Mouse (Mus musculus) cerebellum, adult 2 months (tissue): ENCODE measurements around the gene Cyp1a1. TPM values are rescaled to one million over a fixed set of nuclear protein-coding genes. Genes with fewer than 3 reads are reported as not detected.

ENCODE experiments used
- DNase-seq, 2 experiments: peaks; one replicate each; pipeline ENCODE4 v3.0.0; 2021
- H3K27ac ChIP-seq: fragments of 200-500 bp; 2 replicates; pipeline ENCODE4 v1.5.1; 2012; ENCODE audit warnings: low read length, control low read depth, inconsistent platforms; ENCODE audit not compliant: insufficient read depth
- H3K27me3 ChIP-seq: fragments of 200-500 bp; 2 replicates; pipeline ENCODE4 v1.6.1; 2012; ENCODE audit warnings: inconsistent platforms, mild to moderate bottlenecking, low read length, moderate library complexity; ENCODE audit not compliant: control insufficient read depth, insufficient read depth
- H3K4me1 ChIP-seq: fragments of 200-500 bp; 2 replicates; pipeline ENCODE4 v1.6.1; 2011; ENCODE audit warnings: low read length; ENCODE audit not compliant: control insufficient read depth, insufficient read depth
- H3K4me3 ChIP-seq: fragments of 200-500 bp; replicated peaks from 2 replicates; pipeline ENCODE3; 2011; ENCODE audit warnings: mild to moderate bottlenecking, low read depth, low read length, control low read depth; ENCODE audit not compliant: insufficient read depth
- CTCF ChIP-seq: fragments of 200-500 bp; IDR thresholded peaks from 2 replicates; pipeline ENCODE4 v1.5.1; 2011; ENCODE audit warnings: low read depth, mild to moderate bottlenecking, control low read depth, low read length, moderate library complexity, borderline replicate concordance; ENCODE audit not compliant: insufficient read depth
- POLR2A ChIP-seq: fragments of 200-500 bp; IDR thresholded peaks from 2 replicates; pipeline ENCODE4 v1.6.1; 2011; ENCODE audit warnings: low read length, control low read depth, borderline replicate concordance; ENCODE audit not compliant: insufficient read depth
- WGBS: fragments of 180-500 bp; shearing (Covaris S2); methylation state at CpG from one replicate; pipeline ENCODE4 v1.1.7; 2018; 5-methylcytosine and 5-hydroxymethylcytosine counted together
- polyA plus RNA-seq: library from polyadenylated mRNA; depleted of rRNA; stranded (reverse); fragments of >200 nt; gene quantifications from 2 replicates; pipeline ENCODE4 v1.2.3, GENCODE M21; 2012

Gene Cyp1a1
- polyA plus RNA-seq, 1 experiment, result 0.10 TPM

DNA sequence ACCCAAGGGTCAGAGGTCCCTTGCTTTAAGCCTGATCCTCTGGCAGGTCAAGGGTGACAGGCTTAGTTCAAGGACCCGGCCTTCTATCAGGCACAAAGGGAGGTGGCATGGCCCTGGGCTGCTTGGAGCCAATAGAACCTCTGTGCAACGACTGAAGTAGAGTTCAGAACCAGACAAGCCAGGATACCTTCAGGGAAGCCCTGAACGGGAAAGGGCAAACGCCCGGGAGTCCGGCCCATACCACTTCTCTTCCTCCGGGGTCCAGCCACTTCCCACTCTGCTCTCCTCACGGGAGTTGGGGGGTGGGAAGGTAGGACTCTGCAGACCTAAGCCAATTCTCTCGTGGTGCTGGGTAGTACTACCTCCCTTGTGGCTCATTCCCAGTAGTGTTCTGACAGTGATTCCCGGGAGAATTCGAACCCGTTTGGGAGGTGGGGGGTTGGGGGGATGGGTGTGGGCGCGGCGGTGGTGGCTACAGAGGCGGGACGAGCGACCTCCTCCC, 43.2 kb upstream of the Cyp1a1 start:
- Histone ChIP-seq H3K27me3 (no peaks in the 10 kb centered on the region), H3K27ac (no peak overlapping the region), H3K4me1 (peaks cover 20% of the 10 kb centered on the region), H3K4me3 (peak overlapping the region; percentile 64)
- DNase-seq, result peak in 1 of 2 experiments; percentile 27
- WGBS, result 2% methylated on average over 18 of the region's 18 CpGs
- TF ChIP-seq CTCF (no peak), POLR2A (no peak)

GRCm38 (mm10) chr9:57644944-57645893, 42.5 kb upstream of the Cyp1a1 start:
- no peaks in the 10 kb centered on the region for H3K27me3 ChIP-seq
- H3K27ac ChIP-seq, result peak overlapping the region; percentile 92; the same call in 1 of the 2 replicates
- H3K4me1 ChIP-seq, result peaks cover 16% of the 10 kb centered on the region
- under 1% methylated on average over 52 of the region's 85 CpGs for WGBS
- TF ChIP-seq CTCF, result peak; percentile 91
- peak; percentile 61 for TF ChIP-seq POLR2A
- peak overlapping the region; percentile 64 for H3K4me3 ChIP-seq
- DNase-seq, result peak; percentile 89 to 92

DNA sequence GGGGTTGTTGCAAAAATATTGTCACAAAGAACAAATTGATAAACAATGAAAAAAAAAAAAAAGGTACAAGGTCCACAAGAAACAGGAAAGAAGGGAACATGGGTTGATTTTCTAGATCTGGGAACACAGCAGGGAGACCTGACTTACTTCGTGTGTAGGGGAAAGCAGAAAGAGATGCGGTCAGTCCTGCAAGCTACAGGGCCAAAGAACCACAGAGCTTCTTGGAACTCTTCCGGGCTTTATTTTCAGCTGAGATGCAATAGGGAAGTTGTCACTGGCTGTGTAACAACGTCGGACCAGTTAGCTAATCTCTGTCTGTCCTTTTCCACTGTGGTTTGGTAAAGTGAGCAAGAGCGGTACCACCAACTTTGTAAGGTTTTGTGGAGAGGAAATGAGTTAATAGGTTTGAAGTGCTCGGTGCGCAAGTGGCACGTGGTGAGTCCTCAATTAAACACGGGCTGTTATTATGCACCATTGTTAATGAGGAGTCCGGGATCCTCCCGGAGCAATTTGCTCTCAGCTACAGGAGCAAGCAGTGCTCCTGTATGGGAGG, 41.1 kb upstream of the Cyp1a1 start:
- TF ChIP-seq POLR2A (no peak), CTCF (no peak)
- H3K4me1 ChIP-seq, result peaks cover 26% of the 10 kb centered on the region
- DNase-seq, result no peak
- H3K4me3 ChIP-seq, result no peak overlapping the region
- H3K27ac ChIP-seq, result no peak overlapping the region
- 78% methylated on average over 12 of the region's 12 CpGs for WGBS
- H3K27me3 ChIP-seq, result no peaks in the 10 kb centered on the region

DNA sequence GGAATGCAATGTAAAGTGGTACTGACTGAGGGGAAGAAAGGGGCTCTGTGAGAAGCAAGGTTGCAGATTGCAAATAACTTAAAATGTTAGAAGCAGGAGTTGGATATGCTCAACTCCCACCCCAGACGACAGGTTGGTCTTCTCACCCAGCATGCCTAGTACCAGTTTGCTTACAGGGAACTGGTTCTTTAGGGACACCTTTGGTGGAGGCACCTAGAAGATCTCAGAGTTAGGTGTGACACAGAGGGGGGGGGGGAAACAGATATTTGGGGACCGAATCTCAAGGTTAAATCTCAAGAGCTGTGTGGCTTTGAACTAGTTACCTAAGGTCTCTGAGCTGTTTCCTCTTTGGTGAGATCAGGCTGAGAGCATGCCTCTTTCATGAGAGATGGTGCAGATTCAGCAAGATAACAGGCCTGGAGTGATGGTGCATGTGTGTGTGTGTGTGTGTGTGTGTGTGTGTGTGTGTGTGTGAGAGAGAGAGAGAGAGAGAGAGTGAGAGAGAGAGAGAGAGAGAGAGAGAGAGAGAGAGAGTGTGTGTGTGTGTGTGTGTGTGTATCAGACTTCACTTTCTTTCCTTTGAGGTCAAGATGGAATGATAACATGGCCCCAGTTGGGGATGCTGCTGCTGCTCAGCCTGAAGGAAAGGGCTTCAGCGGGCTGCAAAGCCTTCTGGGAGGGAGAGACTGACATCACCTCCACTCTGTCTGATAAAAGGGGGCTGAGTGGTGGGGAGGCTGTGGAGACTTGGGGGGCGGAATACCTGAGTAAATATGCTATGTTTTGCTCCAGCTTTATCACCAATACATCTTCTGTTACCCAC, 40.2 kb upstream of the Cyp1a1 start:
- H3K27ac ChIP-seq, result no peak overlapping the region
- 72% methylated on average over 4 of the region's 4 CpGs for WGBS
- no peak for TF ChIP-seq CTCF
- no peak for TF ChIP-seq POLR2A
- no peak overlapping the region for H3K4me3 ChIP-seq
- DNase-seq, result no peak
- peaks cover 24% of the 10 kb centered on the region for H3K4me1 ChIP-seq
- H3K27me3 ChIP-seq, result no peaks in the 10 kb centered on the region

GRCm38 (mm10) chr9:57650130-57650785, 37.5 kb upstream of the Cyp1a1 start:
- Histone ChIP-seq H3K4me1 (peaks cover 10% of the 10 kb centered on the region), H3K4me3 (no peak overlapping the region), H3K27me3 (no peaks in the 10 kb centered on the region), H3K27ac (0 out of 2 replicates have a peak overlapping the region, but pooled peaks have one; percentile 4)
- no peak for DNase-seq
- 92% methylated on average over 6 of the region's 6 CpGs for WGBS
- TF ChIP-seq POLR2A (no peak), CTCF (no peak)

DNA sequence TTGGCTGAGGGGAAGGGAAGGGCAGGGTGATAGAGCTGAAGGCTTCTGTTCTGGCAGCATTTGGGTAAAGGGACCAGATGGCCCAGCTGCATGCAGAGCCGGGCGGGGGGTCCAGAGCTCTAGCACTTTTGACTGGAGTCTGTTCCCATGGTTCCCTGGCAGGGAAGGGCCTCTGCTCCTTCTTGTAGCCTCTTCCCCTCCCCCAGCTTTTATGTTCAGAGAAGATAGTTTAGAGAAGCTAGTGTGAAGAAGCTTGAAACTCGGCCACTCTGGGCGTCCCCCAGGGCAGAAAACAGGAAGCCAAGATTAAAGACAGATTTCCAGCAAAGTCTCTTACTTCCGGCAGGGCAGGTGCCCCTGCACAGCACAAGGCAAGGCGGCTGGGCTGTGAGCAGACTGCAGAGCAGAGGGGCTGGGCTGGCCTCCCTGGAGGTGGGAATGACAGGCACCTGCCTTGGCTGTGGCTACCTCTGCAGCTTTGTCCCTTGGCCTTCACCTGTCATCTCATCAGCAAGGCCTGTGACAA, 36.9 kb upstream of the Cyp1a1 start:
- peak in 1 of 2 experiments; percentile 52 for DNase-seq
- H3K4me1 ChIP-seq, result peaks cover 11% of the 10 kb centered on the region
- 21% methylated on average over 6 of the region's 6 CpGs for WGBS
- no peak overlapping the region for H3K4me3 ChIP-seq
- 0 out of 2 replicates have a peak overlapping the region, but pooled peaks have one; percentile 4 for H3K27ac ChIP-seq
- TF ChIP-seq POLR2A (no peak), CTCF (no peak)
- no peaks in the 10 kb centered on the region for H3K27me3 ChIP-seq
